Mouse (Mus musculus): ENCODE measurements around the gene Il1a.

The Il1a gene

GRCm38 (mm10) chr2:129309836-129310235, at the start of gene Il1a:
Gene Il1a (minus strand): TSS chr2:129309972.
- DNase-seq (ENCODE audit: extremely low spot score, low read depth, low spot score) = no peak

GRCm38 (mm10) chr2:129338138-129338621, 28.4 kb upstream of the Il1a start:
- DNase-seq (ENCODE audit: extremely low spot score, low read depth, low spot score) = no peak

- no peak for DNase-seq (ENCODE audit: extremely low spot score, low read depth, low spot score)
These were observed 23.7 kb upstream of the Il1a start for GRCm38 (mm10) chr2:129333471-129333870.

- no peak for DNase-seq (ENCODE audit: extremely low spot score, low read depth, low spot score)
These were observed 20.8 kb upstream of the Il1a start for GRCm38 (mm10) chr2:129330540-129330939.

- no peak for DNase-seq (ENCODE audit: extremely low spot score, low read depth, low spot score)
These were observed 20.3 kb upstream of the Il1a start for GRCm38 (mm10) chr2:129330024-129330423.

GRCm38 (mm10) chr2:129328238-129328637, 18.5 kb upstream of the Il1a start:
- no peak for DNase-seq (ENCODE audit: extremely low spot score, low read depth, low spot score)

- no peak for DNase-seq (ENCODE audit: extremely low spot score, low read depth, low spot score)
These were observed 14.4 kb upstream of the Il1a start for GRCm38 (mm10) chr2:129324216-129324615.

- no peak for DNase-seq (ENCODE audit: extremely low spot score, low read depth, low spot score)
These were observed 12.4 kb upstream of the Il1a start for GRCm38 (mm10) chr2:129322117-129322635.

- DNase-seq (ENCODE audit: extremely low spot score, low read depth, low spot score) = no peak
These were observed 10.3 kb upstream of the Il1a start for GRCm38 (mm10) chr2:129320033-129320605.

- no peak for DNase-seq (ENCODE audit: extremely low spot score, low read depth, low spot score)
These were observed 6.1 kb upstream of the Il1a start for GRCm38 (mm10) chr2:129315831-129316230.

GRCm38 (mm10) chr2:129314880-129315279, 5.1 kb upstream of the Il1a start:
- DNase-seq (ENCODE audit: extremely low spot score, low read depth, low spot score) = no peak

- DNase-seq (ENCODE audit: extremely low spot score, low read depth, low spot score) = no peak
These were observed 4.2 kb upstream of the Il1a start for GRCm38 (mm10) chr2:129313934-129314333.

GRCm38 (mm10) chr2:129306020-129306419, 3.8 kb downstream of the Il1a start:
- DNase-seq (ENCODE audit: extremely low spot score, low read depth, low spot score) = no peak

- no peak for DNase-seq (ENCODE audit: extremely low spot score, low read depth, low spot score)
These were observed 12.2 kb downstream of the Il1a start for GRCm38 (mm10) chr2:129297589-129297982.

- peak; percentile 97 for DNase-seq (ENCODE audit: extremely low spot score, low read depth, low spot score)
These were observed 12.8 kb downstream of the Il1a start, which contains the start of gene Ckap2l for GRCm38 (mm10) chr2:129296671-129297588. Gene Ckap2l (minus strand): TSS chr2:129297212.

GRCm38 (mm10) chr2:129296086-129296485, 13.7 kb downstream of the Il1a start:
- DNase-seq (ENCODE audit: extremely low spot score, low read depth, low spot score) = no peak

GRCm38 (mm10) chr2:129295075-129295474, 14.7 kb downstream of the Il1a start:
- DNase-seq (ENCODE audit: extremely low spot score, low read depth, low spot score) = no peak

GRCm38 (mm10) chr2:129273823-129274222, 35.9 kb downstream of the Il1a start:
- no peak for DNase-seq (ENCODE audit: extremely low spot score, low read depth, low spot score)

- no peak for DNase-seq (ENCODE audit: extremely low spot score, low read depth, low spot score)
These were observed 39.2 kb downstream of the Il1a start for GRCm38 (mm10) chr2:129270621-129271020.

- no peak for DNase-seq (ENCODE audit: extremely low spot score, low read depth, low spot score)
These were observed 39.8 kb downstream of the Il1a start for GRCm38 (mm10) chr2:129269986-129270385.

GRCm38 (mm10) chr2:129269161-129269643, 40.6 kb downstream of the Il1a start:
- no peak for DNase-seq (ENCODE audit: extremely low spot score, low read depth, low spot score)

- no peak for DNase-seq (ENCODE audit: extremely low spot score, low read depth, low spot score)
These were observed 42.0 kb downstream of the Il1a start for GRCm38 (mm10) chr2:129267738-129268137.
